Mouse (Mus musculus): ENCODE results near the gene Tipin. TPM values are rescaled to one million over a fixed set of nuclear protein-coding genes. Genes with fewer than 3 reads are reported as not detected.

Gene Tipin
- polyA plus RNA-seq, 1 experiment from 2014 or later = 187 TPM

GRCm38 (mm10) chr9:64310996-64311785 lies 29.8 kb downstream of the Tipin start:
- Histone ChIP-seq H3K9me3 (replicated peaks) (no peaks in the 10 kb centered on the region), H3K27ac (replicated peaks) (no peak overlapping the region), H3K4me1 (replicated peaks) (no peaks in the 10 kb centered on the region), H3K36me3 (replicated peaks) (peaks cover 60% of the 10 kb centered on the region), H3K4me2 (no peak overlapping the region), H3K27me3 (no peaks in the 10 kb centered on the region), H3K9ac (no peak overlapping the region), H3K4me3 (replicated peaks) (no peak overlapping the region)
- 73% methylated on average over 16 of the region's 16 CpGs for WGBS (ENCODE audit: insufficient replicate concordance)
- ATAC-seq (ENCODE audit: insufficient read depth) = no peak

GRCm38 (mm10) chr9:64312128-64312527 lies 30.7 kb downstream of the Tipin start:
- H3K4me3 ChIP-seq (replicated peaks) = no peak overlapping the region
- H3K4me1 ChIP-seq (replicated peaks) = no peaks in the 10 kb centered on the region
- ATAC-seq (ENCODE audit: insufficient read depth) = no peak
- H3K9ac ChIP-seq = no peak overlapping the region
- H3K27me3 ChIP-seq = no peaks in the 10 kb centered on the region
- no peak overlapping the region for H3K27ac ChIP-seq (replicated peaks)
- no peak overlapping the region for H3K4me2 ChIP-seq
- no peaks in the 10 kb centered on the region for H3K9me3 ChIP-seq (replicated peaks)
- H3K36me3 ChIP-seq (replicated peaks) = peaks cover 54% of the 10 kb centered on the region
- 33% methylated on average over 1 of the region's 1 CpGs for WGBS (ENCODE audit: insufficient replicate concordance)

GRCm38 (mm10) chr9:64314696-64315095 lies 33.3 kb downstream of the Tipin start:
- Histone ChIP-seq H3K4me3 (replicated peaks) (no peak overlapping the region), H3K27ac (replicated peaks) (no peak overlapping the region), H3K36me3 (replicated peaks) (peaks cover 57% of the 10 kb centered on the region), H3K9ac (no peak overlapping the region), H3K27me3 (no peaks in the 10 kb centered on the region), H3K4me1 (replicated peaks) (no peaks in the 10 kb centered on the region), H3K4me2 (no peak overlapping the region), H3K9me3 (replicated peaks) (no peaks in the 10 kb centered on the region)
- no peak for ATAC-seq (ENCODE audit: insufficient read depth)
- 83% methylated on average over 6 of the region's 6 CpGs for WGBS (ENCODE audit: insufficient replicate concordance)

- H3K9ac ChIP-seq = no peak overlapping the region
- 79% methylated on average over 5 of the region's 5 CpGs for WGBS (ENCODE audit: insufficient replicate concordance)
- no peak overlapping the region for H3K4me2 ChIP-seq
- no peaks in the 10 kb centered on the region for H3K9me3 ChIP-seq (replicated peaks)
- ATAC-seq (ENCODE audit: insufficient read depth) = no peak
- no peak overlapping the region for H3K27ac ChIP-seq (replicated peaks)
- no peaks in the 10 kb centered on the region for H3K27me3 ChIP-seq
- no peak overlapping the region for H3K4me3 ChIP-seq (replicated peaks)
- no peaks in the 10 kb centered on the region for H3K4me1 ChIP-seq (replicated peaks)
- peaks cover 61% of the 10 kb centered on the region for H3K36me3 ChIP-seq (replicated peaks)
Observed at GRCm38 (mm10) chr9:64316986-64317385, 35.6 kb downstream of the Tipin start.

- no peak for ATAC-seq (ENCODE audit: insufficient read depth)
- Histone ChIP-seq H3K36me3 (replicated peaks) (peaks cover 68% of the 10 kb centered on the region), H3K27ac (replicated peaks) (no peak overlapping the region), H3K4me1 (replicated peaks) (no peaks in the 10 kb centered on the region), H3K9ac (no peak overlapping the region), H3K4me3 (replicated peaks) (no peak overlapping the region), H3K27me3 (no peaks in the 10 kb centered on the region), H3K4me2 (no peak overlapping the region), H3K9me3 (replicated peaks) (no peaks in the 10 kb centered on the region)
- WGBS (ENCODE audit: insufficient replicate concordance) = 87% methylated on average over 7 of the region's 7 CpGs
Observed at GRCm38 (mm10) chr9:64323976-64324375, 42.6 kb downstream of the Tipin start.

- no peak overlapping the region for H3K4me2 ChIP-seq
- H3K4me3 ChIP-seq (replicated peaks) = no peak overlapping the region
- ATAC-seq (ENCODE audit: insufficient read depth) = no peak
- H3K36me3 ChIP-seq (replicated peaks) = 0 out of 2 replicates have a peak, but pooled peaks cover 17% of the 10 kb centered on the region
- 80% methylated on average over 6 of the region's 6 CpGs for WGBS (ENCODE audit: insufficient replicate concordance)
- peaks cover 13% of the 10 kb centered on the region for H3K4me1 ChIP-seq (replicated peaks)
- H3K27me3 ChIP-seq = no peaks in the 10 kb centered on the region
- H3K27ac ChIP-seq (replicated peaks) = no peak overlapping the region
- H3K9ac ChIP-seq = no peak overlapping the region
- H3K9me3 ChIP-seq (replicated peaks) = no peaks in the 10 kb centered on the region
Observed at GRCm38 (mm10) chr9:64335825-64336224, 54.4 kb downstream of the Tipin start.

- Histone ChIP-seq H3K4me1 (replicated peaks) (peaks cover 18% of the 10 kb centered on the region), H3K36me3 (replicated peaks) (0 out of 2 replicates have a peak, but pooled peaks cover 17% of the 10 kb centered on the region), H3K27ac (replicated peaks) (no peak overlapping the region), H3K9ac (no peak overlapping the region), H3K4me3 (replicated peaks) (no peak overlapping the region; the same call in 1 of the 2 replicates), H3K9me3 (replicated peaks) (no peaks in the 10 kb centered on the region), H3K4me2 (peak overlapping the region; percentile 93), H3K27me3 (no peaks in the 10 kb centered on the region)
- ATAC-seq (ENCODE audit: insufficient read depth) = no peak
- WGBS (ENCODE audit: insufficient replicate concordance) = 73% methylated on average over 8 of the region's 8 CpGs
Observed at GRCm38 (mm10) chr9:64339361-64339760, 58.0 kb downstream of the Tipin start.

- 0 out of 2 replicates have a peak, but pooled peaks cover 13% of the 10 kb centered on the region for H3K36me3 ChIP-seq (replicated peaks)
- H3K4me3 ChIP-seq (replicated peaks) = peak overlapping the region; percentile 74
- H3K9me3 ChIP-seq (replicated peaks) = no peaks in the 10 kb centered on the region
- peak overlapping the region; percentile 92 for H3K9ac ChIP-seq
- peak overlapping the region; percentile 95 for H3K27ac ChIP-seq (replicated peaks)
- peaks cover 18% of the 10 kb centered on the region for H3K4me1 ChIP-seq (replicated peaks)
- H3K27me3 ChIP-seq = no peaks in the 10 kb centered on the region
- ATAC-seq (ENCODE audit: insufficient read depth) = peak; percentile 91
- peak overlapping the region; percentile 93 for H3K4me2 ChIP-seq
- WGBS (ENCODE audit: insufficient replicate concordance) = under 1% methylated on average over 85 of the region's 85 CpGs
Observed at GRCm38 (mm10) chr9:64340351-64341253, 59.2 kb downstream of the Tipin start.

GRCm38 (mm10) chr9:64341254-64341566 lies 59.8 kb downstream of the Tipin start, which contains the start of gene Dis3l:
TSS of gene Dis3l (minus strand) at chr9:64341288.
- no peaks in the 10 kb centered on the region for H3K27me3 ChIP-seq
- no peak for ATAC-seq (ENCODE audit: insufficient read depth)
- H3K9me3 ChIP-seq (replicated peaks) = no peaks in the 10 kb centered on the region
- peaks cover 18% of the 10 kb centered on the region for H3K4me1 ChIP-seq (replicated peaks)
- peak within 1 kb of the TSS; percentile 74 for H3K4me3 ChIP-seq (replicated peaks)
- H3K27ac ChIP-seq (replicated peaks) = peak within 1 kb of the TSS; percentile 95
- peak within 1 kb of the TSS; percentile 92 for H3K9ac ChIP-seq
- H3K4me2 ChIP-seq = peak within 1 kb of the TSS; percentile 93
- 0 out of 2 replicates have a peak, but pooled peaks cover 10% of the 10 kb centered on the region for H3K36me3 ChIP-seq (replicated peaks)
- WGBS (ENCODE audit: insufficient replicate concordance) = 6% methylated on average over 16 of the region's 16 CpGs

- Histone ChIP-seq H3K9me3 (replicated peaks) (no peaks in the 10 kb centered on the region), H3K4me3 (replicated peaks) (peak overlapping the region; percentile 74), H3K27me3 (no peaks in the 10 kb centered on the region), H3K9ac (peak overlapping the region; percentile 92; the same call in 1 of the 2 replicates), H3K4me1 (replicated peaks) (peaks cover 18% of the 10 kb centered on the region), H3K4me2 (peak overlapping the region; percentile 93), H3K27ac (replicated peaks) (no peak overlapping the region), H3K36me3 (replicated peaks) (0 out of 2 replicates have a peak, but pooled peaks cover 6% of the 10 kb centered on the region)
- 74% methylated on average over 8 of the region's 8 CpGs for WGBS (ENCODE audit: insufficient replicate concordance)
- no peak for ATAC-seq (ENCODE audit: insufficient read depth)
Observed at GRCm38 (mm10) chr9:64341671-64342070, 60.3 kb downstream of the Tipin start.

- ATAC-seq (ENCODE audit: insufficient read depth) = no peak
- 63% methylated on average over 2 of the region's 2 CpGs for WGBS (ENCODE audit: insufficient replicate concordance)
- peaks cover 18% of the 10 kb centered on the region for H3K4me1 ChIP-seq (replicated peaks)
- no peaks in the 10 kb centered on the region for H3K36me3 ChIP-seq (replicated peaks)
- no peak overlapping the region for H3K9ac ChIP-seq
- H3K4me3 ChIP-seq (replicated peaks) = no peak overlapping the region
- no peak overlapping the region for H3K4me2 ChIP-seq
- no peaks in the 10 kb centered on the region for H3K27me3 ChIP-seq
- no peak overlapping the region for H3K27ac ChIP-seq (replicated peaks)
- no peaks in the 10 kb centered on the region for H3K9me3 ChIP-seq (replicated peaks)
Observed at GRCm38 (mm10) chr9:64343656-64344055, 62.3 kb downstream of the Tipin start.
